Mouse (Mus musculus) cortical plate, adult 2 months (tissue): ENCODE results near the gene Arid5b. TPM values are rescaled to one million over a fixed set of nuclear protein-coding genes. Genes with fewer than 3 reads are reported as not detected.

Experiments used
- H3K27ac ChIP-seq: fragments of 200-500 bp; 2 replicates; pipeline ENCODE4 v1.5.1; 2012; ENCODE audit warnings: low read length, control low read depth, inconsistent platforms; ENCODE audit not compliant: insufficient read depth
- H3K4me1 ChIP-seq: fragments of 200-500 bp; 2 replicates; pipeline ENCODE4 v1.6.1; 2011; ENCODE audit warnings: low read length; ENCODE audit not compliant: control insufficient read depth, insufficient read depth
- H3K4me3 ChIP-seq: fragments of 200-500 bp; 2 replicates; pipeline ENCODE4 v1.5.1; 2011; ENCODE audit warnings: mild to moderate bottlenecking, low read length, control low read depth; ENCODE audit not compliant: insufficient read depth
- CTCF ChIP-seq: fragments of 200-500 bp; IDR thresholded peaks from 2 replicates; pipeline ENCODE4 v1.5.1; 2011; ENCODE audit warnings: mild to moderate bottlenecking, control low read depth, low read length; ENCODE audit not compliant: insufficient read depth; ENCODE audit errors: extremely low read depth
- POLR2A ChIP-seq: fragments of 200-500 bp; IDR thresholded peaks from 2 replicates; pipeline ENCODE4 v1.6.1; 2011; ENCODE audit warnings: mild to moderate bottlenecking, low read length, control low read depth; ENCODE audit not compliant: insufficient read depth; ENCODE audit errors: extremely low read depth
- polyA plus RNA-seq: library from polyadenylated mRNA; depleted of rRNA; stranded (reverse); fragments of >200 nt; gene quantifications from 2 replicates; pipeline ENCODE4 v1.2.3, GENCODE M21; 2012

Gene Arid5b
- polyA plus RNA-seq, 1 experiment, result 11.7 TPM

GRCm38 (mm10) chr10:68183096-68183495, 95.4 kb downstream of the Arid5b start:
- Histone ChIP-seq H3K4me3 (no peak overlapping the region), H3K4me1 (no peaks in the 10 kb centered on the region), H3K27ac (no peak overlapping the region)
- no peak for TF ChIP-seq POLR2A
- no peak for TF ChIP-seq CTCF

GRCm38 (mm10) chr10:68182266-68182665, 96.3 kb downstream of the Arid5b start:
- no peaks in the 10 kb centered on the region for H3K4me1 ChIP-seq
- no peak overlapping the region for H3K4me3 ChIP-seq
- TF ChIP-seq CTCF (no peak), POLR2A (no peak)
- no peak overlapping the region for H3K27ac ChIP-seq

- Histone ChIP-seq H3K27ac (no peak overlapping the region), H3K4me3 (no peak overlapping the region), H3K4me1 (no peaks in the 10 kb centered on the region)
- TF ChIP-seq CTCF (no peak), POLR2A (no peak)
Measured at GRCm38 (mm10) chr10:68181156-68181555, 97.4 kb downstream of the Arid5b start.

- H3K4me3 ChIP-seq, result no peak overlapping the region
- no peak overlapping the region for H3K27ac ChIP-seq
- no peaks in the 10 kb centered on the region for H3K4me1 ChIP-seq
- TF ChIP-seq POLR2A, result no peak
- no peak for TF ChIP-seq CTCF
Measured at GRCm38 (mm10) chr10:68180721-68181120, 97.8 kb downstream of the Arid5b start.

- Histone ChIP-seq H3K27ac (no peak overlapping the region), H3K4me1 (no peaks in the 10 kb centered on the region), H3K4me3 (no peak overlapping the region)
- TF ChIP-seq POLR2A (no peak), CTCF (no peak)
Measured at GRCm38 (mm10) chr10:68180151-68180550, 98.4 kb downstream of the Arid5b start.

GRCm38 (mm10) chr10:68179741-68180140, 98.8 kb downstream of the Arid5b start:
- TF ChIP-seq POLR2A (no peak), CTCF (no peak)
- Histone ChIP-seq H3K27ac (no peak overlapping the region), H3K4me1 (no peaks in the 10 kb centered on the region)

GRCm38 (mm10) chr10:68179339-68179738, 99.2 kb downstream of the Arid5b start:
- no peak for TF ChIP-seq POLR2A
- TF ChIP-seq CTCF, result no peak

More at GRCm38 (mm10) chr10:68179741-68180140, 98.8 kb downstream of the Arid5b start:
- no peak overlapping the region for H3K4me3 ChIP-seq

GRCm38 (mm10) chr10:68177697-68178485, 100.6 kb downstream of the Arid5b start:
- no peak overlapping the region for H3K27ac ChIP-seq
- H3K4me3 ChIP-seq, result no peak overlapping the region
- TF ChIP-seq CTCF, result no peak
- no peak for TF ChIP-seq POLR2A
- H3K4me1 ChIP-seq, result no peaks in the 10 kb centered on the region

More at GRCm38 (mm10) chr10:68179339-68179738, 99.2 kb downstream of the Arid5b start:
- H3K4me1 ChIP-seq, result no peaks in the 10 kb centered on the region
- no peak overlapping the region for H3K27ac ChIP-seq
- H3K4me3 ChIP-seq, result no peak overlapping the region

GRCm38 (mm10) chr10:68175811-68176210, 102.7 kb downstream of the Arid5b start:
- Histone ChIP-seq H3K4me1 (no peaks in the 10 kb centered on the region), H3K27ac (no peak overlapping the region), H3K4me3 (no peak overlapping the region)
- TF ChIP-seq CTCF, result no peak
- TF ChIP-seq POLR2A, result no peak

- Histone ChIP-seq H3K27ac (no peak overlapping the region), H3K4me3 (no peak overlapping the region), H3K4me1 (peaks cover 3% of the 10 kb centered on the region; the same call in 1 of the 2 replicates)
- TF ChIP-seq POLR2A, result no peak
- no peak for TF ChIP-seq CTCF
Measured at GRCm38 (mm10) chr10:68173634-68174033, 104.9 kb downstream of the Arid5b start.

- H3K4me1 ChIP-seq, result peaks cover 6% of the 10 kb centered on the region
- no peak overlapping the region for H3K27ac ChIP-seq
- no peak overlapping the region for H3K4me3 ChIP-seq
- TF ChIP-seq CTCF, result no peak
- TF ChIP-seq POLR2A, result no peak
Measured at GRCm38 (mm10) chr10:68172906-68173305, 105.6 kb downstream of the Arid5b start.

- Histone ChIP-seq H3K4me3 (no peak overlapping the region), H3K4me1 (peaks cover 6% of the 10 kb centered on the region), H3K27ac (no peak overlapping the region)
- no peak for TF ChIP-seq CTCF
- TF ChIP-seq POLR2A, result no peak
Measured at GRCm38 (mm10) chr10:68171974-68172373, 106.6 kb downstream of the Arid5b start.
